Mouse (Mus musculus) hindbrain, embryonic 15.5 days (tissue): Measurements from ENCODE around the gene Phactr1. TPM values are rescaled to one million over a fixed set of nuclear protein-coding genes. Genes with fewer than 3 reads are reported as not detected.

ENCODE experiments used
- ATAC-seq: fragments of 200-750 bp; cut with Nextera tagmentation; 2 replicates; pipeline ENCODE4 v1.8.0; 2017; ENCODE audit warnings: low read depth, moderate number of reproducible peaks, moderate TSS enrichment; ENCODE audit not compliant: low FRiP score
- H3K27ac ChIP-seq: fragments of 300-500 bp; sonication (generic); replicated peaks from 2 replicates; pipeline ENCODE4 v1.5.1; 2015; ENCODE audit warnings: mild to moderate bottlenecking, inconsistent platforms
- H3K27me3 ChIP-seq: fragments of 300-500 bp; sonication (generic); 2 replicates; pipeline ENCODE4 v1.6.1; 2015; ENCODE audit warnings: control low read depth, inconsistent platforms
- H3K36me3 ChIP-seq: fragments of 300-500 bp; sonication (generic); 2 replicates; pipeline ENCODE4 v1.6.1; 2015; ENCODE audit warnings: control low read depth, inconsistent platforms
- H3K4me1 ChIP-seq: fragments of 300-500 bp; sonication (generic); replicated peaks from 2 replicates; pipeline ENCODE4 v1.6.1; 2015; ENCODE audit warnings: control low read depth, inconsistent platforms
- H3K4me2 ChIP-seq: fragments of 300-500 bp; sonication (generic); 2 replicates; pipeline ENCODE4 v1.6.1; 2015; ENCODE audit warnings: moderate library complexity, mild to moderate bottlenecking, inconsistent platforms
- H3K4me3 ChIP-seq: fragments of 300-500 bp; sonication (generic); 2 replicates; pipeline ENCODE4 v1.5.1; 2015; ENCODE audit warnings: mild to moderate bottlenecking, inconsistent platforms
- H3K9ac ChIP-seq: fragments of 300-500 bp; sonication (generic); 2 replicates; pipeline ENCODE4 v1.6.1; 2015; ENCODE audit warnings: inconsistent platforms
- H3K9me3 ChIP-seq: fragments of 300-500 bp; sonication (generic); 2 replicates; pipeline ENCODE4 v1.6.1; 2016; ENCODE audit warnings: control low read depth, inconsistent platforms
- WGBS: fragments of 180-500 bp; shearing (Covaris S2); methylation state at CpG from one replicate; pipeline ENCODE4 v1.1.7; 2015; 5-methylcytosine and 5-hydroxymethylcytosine counted together
- polyA plus RNA-seq: library from polyadenylated mRNA; unstranded; fragments of >200 nt; fragmentation: Nextera tagmentation; extraction: Ambion mirVana; gene quantifications from 2 replicates; pipeline ENCODE4 v1.2.1, GENCODE M21; 2015

The Phactr1 gene
- polyA plus RNA-seq, 1 experiment from 2014 or later = 56.0 TPM

DNA sequence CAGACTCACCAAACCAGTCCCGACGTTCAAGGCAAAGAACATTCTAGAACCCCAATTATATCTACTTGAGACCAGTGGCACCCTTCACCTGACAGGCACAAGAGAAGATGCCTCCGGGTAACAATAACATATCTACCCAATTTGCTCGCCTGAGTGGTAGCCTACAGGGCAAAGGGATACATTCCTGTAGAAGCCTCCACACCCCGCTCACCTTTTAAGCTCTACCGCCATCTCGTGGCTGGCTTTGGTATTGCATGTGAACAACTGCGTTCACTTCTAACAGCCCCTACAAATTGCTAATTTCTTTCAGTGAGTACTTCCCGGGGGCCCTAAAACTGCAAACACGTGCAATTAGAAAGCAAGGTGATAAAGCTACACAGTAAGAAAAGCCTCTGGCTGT lies 142.1 kb downstream of the Phactr1 start:
- Histone ChIP-seq H3K9me3 (no peaks in the 10 kb centered on the region), H3K27ac (no peak overlapping the region), H3K27me3 (no peaks in the 10 kb centered on the region), H3K4me2 (no peak overlapping the region), H3K4me1 (peaks cover 23% of the 10 kb centered on the region; the same call in 1 of the 2 replicates), H3K9ac (no peak overlapping the region), H3K36me3 (no peaks in the 10 kb centered on the region), H3K4me3 (no peak overlapping the region)
- peak; percentile 52 for ATAC-seq
- WGBS = 22% methylated on average over 10 of the region's 10 CpGs

DNA sequence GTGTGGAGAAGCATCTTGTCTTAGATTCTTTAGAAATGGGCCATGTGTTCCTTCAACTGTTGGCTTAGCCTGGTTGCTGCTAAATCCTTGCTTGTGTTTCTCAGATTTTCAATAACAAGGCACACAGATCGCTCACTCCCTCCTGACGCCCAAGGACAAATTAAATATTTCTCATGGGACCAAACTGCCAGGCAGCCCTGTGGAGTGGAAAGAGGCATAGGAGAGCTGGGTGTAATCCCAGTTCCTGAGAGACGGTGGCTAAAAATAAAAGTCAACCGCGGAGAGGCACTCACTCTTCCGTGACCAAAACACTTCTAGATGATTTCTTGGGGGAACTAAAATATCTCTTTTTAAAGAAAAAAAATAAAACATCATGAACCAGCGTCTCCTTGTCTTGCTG lies 143.5 kb downstream of the Phactr1 start:
- Histone ChIP-seq H3K4me3 (no peak overlapping the region), H3K4me2 (no peak overlapping the region), H3K4me1 (peaks cover 26% of the 10 kb centered on the region), H3K9me3 (no peaks in the 10 kb centered on the region), H3K9ac (no peak overlapping the region), H3K27me3 (no peaks in the 10 kb centered on the region), H3K36me3 (no peaks in the 10 kb centered on the region), H3K27ac (no peak overlapping the region)
- no peak for ATAC-seq
- 79% methylated on average over 7 of the region's 7 CpGs for WGBS

DNA sequence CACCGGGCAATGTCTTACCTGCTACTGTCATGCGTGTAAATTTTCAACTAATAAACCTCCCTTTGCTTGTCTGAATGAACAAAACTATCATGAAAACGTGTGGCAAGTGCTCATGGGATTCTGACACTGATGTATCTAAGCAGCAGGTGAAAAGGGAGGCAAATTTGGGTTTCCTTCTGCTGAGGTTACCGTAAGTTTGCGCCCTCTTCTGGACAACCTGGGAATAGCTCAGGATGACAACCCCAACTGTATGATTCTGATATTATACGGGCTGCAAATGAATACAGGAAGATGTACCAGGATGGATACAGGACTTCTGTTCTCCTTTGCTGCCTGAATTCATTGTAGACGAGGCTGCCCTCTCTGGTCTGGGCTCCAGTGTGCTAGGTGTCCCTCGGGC lies 146.2 kb downstream of the Phactr1 start:
- H3K27ac ChIP-seq = no peak overlapping the region
- no peak for ATAC-seq
- no peak overlapping the region for H3K4me2 ChIP-seq
- no peak overlapping the region for H3K9ac ChIP-seq
- H3K9me3 ChIP-seq = no peaks in the 10 kb centered on the region
- H3K27me3 ChIP-seq = no peaks in the 10 kb centered on the region
- H3K4me3 ChIP-seq = no peak overlapping the region
- 54% methylated on average over 8 of the region's 8 CpGs for WGBS
- peaks cover 16% of the 10 kb centered on the region for H3K4me1 ChIP-seq
- no peaks in the 10 kb centered on the region for H3K36me3 ChIP-seq

DNA sequence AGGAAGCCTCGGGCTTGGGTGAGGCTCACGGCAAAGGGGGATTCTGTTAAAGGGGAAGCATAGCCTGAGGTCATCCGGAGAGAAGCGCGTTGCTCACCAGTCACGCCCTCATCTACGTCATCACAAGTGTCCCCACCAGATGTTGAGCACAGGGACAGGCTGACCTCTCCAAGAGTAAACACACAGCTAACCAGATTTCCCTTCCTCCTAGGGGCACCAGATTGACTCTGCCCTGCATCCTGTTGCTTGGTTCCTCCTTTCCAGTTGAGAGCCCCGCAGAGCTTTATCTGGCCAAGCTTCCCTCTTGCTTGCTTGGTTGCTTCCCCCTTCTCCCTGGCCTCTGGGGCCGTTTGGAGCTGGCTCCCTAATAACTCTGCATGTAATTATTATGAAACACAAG lies 148.6 kb downstream of the Phactr1 start:
- Histone ChIP-seq H3K4me2 (no peak overlapping the region), H3K36me3 (no peaks in the 10 kb centered on the region), H3K4me3 (no peak overlapping the region), H3K27ac (no peak overlapping the region), H3K9me3 (no peaks in the 10 kb centered on the region), H3K27me3 (no peaks in the 10 kb centered on the region), H3K4me1 (peaks cover 7% of the 10 kb centered on the region; the same call in 1 of the 2 replicates), H3K9ac (no peak overlapping the region)
- ATAC-seq = peak; percentile 17; the same call in 1 of the 2 replicates
- WGBS = 52% methylated on average over 9 of the region's 9 CpGs

DNA sequence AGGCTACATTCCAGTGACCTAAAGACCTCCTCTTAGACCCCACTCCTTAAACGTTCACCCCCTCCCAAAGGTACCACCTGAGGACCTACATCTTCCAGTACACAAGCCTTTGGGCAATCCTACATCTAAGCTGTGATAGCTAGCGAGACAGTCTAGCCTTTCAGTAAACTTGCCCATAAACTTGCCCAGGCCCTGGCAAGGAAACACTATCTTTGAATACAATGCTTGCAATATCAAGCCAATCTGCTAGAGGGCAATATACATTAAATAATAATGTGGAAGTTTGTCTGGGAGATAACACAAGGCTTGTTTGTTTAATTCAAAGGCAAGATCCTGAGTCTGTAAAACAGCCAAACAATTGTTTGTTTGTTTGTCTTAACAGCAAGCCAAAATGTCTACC lies 155.0 kb downstream of the Phactr1 start:
- Histone ChIP-seq H3K9ac (no peak overlapping the region), H3K36me3 (no peaks in the 10 kb centered on the region), H3K27me3 (no peaks in the 10 kb centered on the region), H3K4me3 (no peak overlapping the region), H3K4me1 (peaks cover 5% of the 10 kb centered on the region; the same call in 1 of the 2 replicates), H3K27ac (no peak overlapping the region), H3K9me3 (no peaks in the 10 kb centered on the region), H3K4me2 (no peak overlapping the region)
- 56% methylated on average over 2 of the region's 2 CpGs for WGBS
- ATAC-seq = no peak

DNA sequence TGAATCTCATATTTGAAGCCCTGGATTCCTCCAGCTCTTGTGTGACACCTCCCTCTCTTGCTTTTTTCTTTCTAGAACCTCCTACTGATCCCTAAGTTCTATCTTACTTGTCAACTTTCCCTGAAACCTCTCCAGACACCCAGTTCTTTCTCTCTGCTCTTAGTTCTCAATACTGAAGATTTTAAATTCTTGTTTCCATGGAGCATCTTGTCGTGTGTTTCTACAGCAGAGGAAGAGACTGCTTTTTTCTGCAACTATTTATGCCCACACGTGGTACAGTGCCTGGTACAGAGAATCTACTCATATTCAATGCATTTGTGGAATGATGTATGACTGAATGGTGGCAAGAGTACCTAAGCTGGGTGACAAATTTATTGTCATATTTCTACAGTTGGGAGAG lies 158.9 kb downstream of the Phactr1 start:
- Histone ChIP-seq H3K4me2 (no peak overlapping the region), H3K4me3 (no peak overlapping the region), H3K4me1 (peaks cover 5% of the 10 kb centered on the region; the same call in 1 of the 2 replicates), H3K27ac (no peak overlapping the region), H3K27me3 (no peaks in the 10 kb centered on the region), H3K9ac (no peak overlapping the region), H3K36me3 (no peaks in the 10 kb centered on the region), H3K9me3 (no peaks in the 10 kb centered on the region)
- 79% methylated on average over 2 of the region's 2 CpGs for WGBS
- no peak for ATAC-seq

DNA sequence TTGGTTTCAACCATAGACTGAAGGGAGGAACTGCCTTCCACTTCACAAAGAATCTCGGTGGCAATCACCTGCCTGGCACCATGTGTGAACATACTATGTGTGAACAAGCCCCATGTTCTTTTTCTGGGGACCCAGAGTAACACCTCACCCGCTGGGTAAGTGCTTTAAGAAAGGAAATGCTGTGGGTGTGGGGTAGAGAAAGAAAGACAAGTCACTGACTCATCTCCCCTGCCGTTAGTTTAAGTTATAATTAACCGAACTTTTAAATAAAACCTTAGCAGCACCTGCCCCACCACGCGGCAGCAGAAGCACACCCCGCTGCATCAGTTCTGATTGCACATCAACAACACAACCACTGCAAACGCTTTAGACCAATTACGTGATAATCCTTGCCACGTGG lies 171.7 kb downstream of the Phactr1 start:
- H3K4me3 ChIP-seq = no peak overlapping the region
- peaks cover 19% of the 10 kb centered on the region for H3K4me1 ChIP-seq
- H3K27ac ChIP-seq = no peak overlapping the region
- 74% methylated on average over 10 of the region's 10 CpGs for WGBS
- no peak overlapping the region for H3K9ac ChIP-seq
- H3K36me3 ChIP-seq = no peaks in the 10 kb centered on the region
- H3K9me3 ChIP-seq = no peaks in the 10 kb centered on the region
- H3K27me3 ChIP-seq = no peaks in the 10 kb centered on the region
- ATAC-seq = no peak
- H3K4me2 ChIP-seq = no peak overlapping the region

DNA sequence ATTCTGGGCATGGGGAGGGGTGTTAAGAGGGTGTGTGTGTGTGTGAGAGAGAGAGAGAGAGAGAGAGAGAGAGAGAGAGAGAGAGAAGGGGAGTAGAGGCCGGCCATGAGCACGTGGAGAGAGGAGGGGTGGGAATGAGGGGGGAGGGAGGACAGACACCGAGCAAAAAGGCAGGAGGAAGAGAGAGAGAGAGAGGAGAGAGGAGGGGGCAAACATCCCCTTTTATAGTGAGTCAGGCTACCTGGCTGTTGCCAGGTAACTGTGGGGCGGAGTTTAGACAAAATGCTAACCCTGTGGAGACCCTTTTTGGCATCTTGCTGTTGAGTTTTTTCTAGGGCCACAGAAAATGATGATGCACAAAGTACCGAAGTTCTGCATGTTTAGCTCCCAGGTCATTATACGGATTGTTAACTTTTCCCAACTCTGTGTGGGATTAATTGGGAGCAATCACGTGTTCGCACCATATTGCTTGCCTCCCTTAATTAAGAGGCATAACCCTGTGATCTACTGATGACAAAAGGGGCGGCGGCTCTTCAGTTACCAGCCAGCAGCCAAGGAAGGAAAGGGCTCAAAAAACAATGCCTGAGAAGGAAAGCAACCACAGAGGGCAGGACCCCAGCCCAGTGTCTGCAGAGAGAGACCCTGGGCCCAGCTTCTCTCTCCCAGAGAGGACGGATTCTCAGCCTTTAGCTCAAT lies 173.6 kb downstream of the Phactr1 start:
- H3K9me3 ChIP-seq = no peaks in the 10 kb centered on the region
- H3K9ac ChIP-seq = no peak overlapping the region
- H3K36me3 ChIP-seq = no peaks in the 10 kb centered on the region
- H3K27ac ChIP-seq = no peak overlapping the region
- 12% methylated on average over 11 of the region's 11 CpGs for WGBS
- peaks cover 19% of the 10 kb centered on the region for H3K4me1 ChIP-seq
- H3K27me3 ChIP-seq = no peaks in the 10 kb centered on the region
- no peak for ATAC-seq
- H3K4me2 ChIP-seq = no peak overlapping the region
- no peak overlapping the region for H3K4me3 ChIP-seq

DNA sequence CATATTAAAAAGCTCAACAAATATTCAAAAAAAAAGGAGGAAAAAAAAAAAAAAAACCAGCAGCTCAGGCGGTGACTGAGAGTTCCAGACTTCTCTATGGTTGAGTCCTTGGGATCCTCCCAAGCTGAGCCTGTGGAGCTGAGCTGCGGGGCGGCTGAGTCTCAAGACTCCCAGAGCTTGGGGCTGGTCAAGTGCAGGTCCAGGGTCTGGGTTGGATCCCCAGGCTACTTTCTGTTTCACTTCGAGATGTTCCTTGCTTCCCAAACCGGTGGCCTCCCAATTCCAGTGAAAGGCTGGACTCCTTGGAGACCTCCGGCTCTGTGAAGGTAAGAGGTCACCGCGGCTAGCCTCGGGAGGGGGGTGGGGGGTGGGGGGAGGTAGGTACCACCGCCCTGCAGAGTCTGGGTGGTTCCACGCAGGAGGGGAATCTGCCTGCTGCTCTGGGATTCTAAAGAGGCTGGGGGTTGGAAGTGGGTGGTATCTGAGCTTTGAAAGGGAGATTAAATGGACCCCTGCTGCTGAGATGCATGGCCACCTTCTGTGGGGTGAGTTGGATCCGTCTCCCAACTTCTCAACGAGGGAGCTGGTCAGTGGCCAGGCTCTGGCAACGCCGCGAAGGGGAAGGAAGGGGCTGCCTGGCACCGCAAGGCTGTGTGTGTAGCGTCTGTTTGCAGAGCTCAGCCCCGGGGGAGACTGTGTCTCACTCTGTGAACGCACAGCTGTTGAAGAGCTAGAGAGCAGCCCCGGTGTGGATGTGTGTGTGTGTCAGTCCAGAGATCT lies 185.9 kb downstream of the Phactr1 start:
- WGBS = 7% methylated on average over 21 of the region's 21 CpGs
- H3K9ac ChIP-seq = peak overlapping the region; percentile 41
- no peak overlapping the region for H3K27ac ChIP-seq
- H3K4me3 ChIP-seq = peak overlapping the region; percentile 33
- peaks cover 14% of the 10 kb centered on the region for H3K4me1 ChIP-seq
- ATAC-seq = peak; percentile 75; the same call in 1 of the 2 replicates
- H3K9me3 ChIP-seq = no peaks in the 10 kb centered on the region
- no peaks in the 10 kb centered on the region for H3K27me3 ChIP-seq
- H3K4me2 ChIP-seq = peak overlapping the region; percentile 59
- no peaks in the 10 kb centered on the region for H3K36me3 ChIP-seq

DNA sequence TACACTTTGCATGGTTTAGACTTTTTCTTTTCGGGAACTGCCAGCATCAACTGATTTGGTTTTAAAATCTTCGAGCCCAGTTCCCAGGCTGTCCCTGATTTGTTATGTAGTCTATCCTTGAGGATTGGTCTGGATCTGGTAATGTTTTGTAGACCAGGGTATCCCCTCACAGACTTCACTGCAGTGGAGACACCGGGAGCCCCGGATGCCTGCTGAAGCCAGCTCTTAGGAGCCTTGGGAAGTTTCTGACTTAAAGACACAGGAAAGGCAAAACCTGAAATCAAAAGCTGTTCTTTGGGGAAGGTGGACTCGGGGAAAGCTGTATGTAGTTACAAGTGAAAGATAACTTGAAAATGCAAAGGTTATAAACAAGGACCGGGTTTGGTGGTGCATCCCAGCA lies 186.6 kb downstream of the Phactr1 start:
- Histone ChIP-seq H3K36me3 (no peaks in the 10 kb centered on the region), H3K27me3 (no peaks in the 10 kb centered on the region), H3K9ac (peak overlapping the region; percentile 41; the same call in 1 of the 2 replicates), H3K4me2 (peak overlapping the region; percentile 59), H3K4me3 (peak overlapping the region; percentile 33; the same call in 1 of the 2 replicates), H3K9me3 (no peaks in the 10 kb centered on the region), H3K27ac (no peak overlapping the region), H3K4me1 (peaks cover 14% of the 10 kb centered on the region)
- 43% methylated on average over 6 of the region's 6 CpGs for WGBS
- no peak for ATAC-seq

DNA sequence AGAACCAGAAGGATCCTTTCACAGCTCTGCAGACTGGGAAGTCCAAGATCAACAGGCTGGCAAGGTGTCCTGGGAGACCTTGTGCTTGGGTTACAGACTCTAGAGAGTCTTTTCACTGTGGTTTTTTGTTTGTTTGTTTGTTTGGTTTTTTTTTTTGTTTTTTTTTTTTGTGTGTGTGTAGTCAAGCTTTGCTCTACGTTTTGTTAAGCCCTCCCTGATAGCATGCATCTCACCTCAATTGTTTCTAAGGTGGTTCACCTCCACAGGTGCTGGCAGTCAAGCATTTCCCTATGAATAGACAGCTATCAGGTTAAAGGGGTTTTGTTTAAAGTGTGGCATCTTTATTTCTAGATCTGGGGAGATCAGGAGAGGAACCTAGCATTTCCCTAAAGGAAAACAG lies 191.7 kb downstream of the Phactr1 start:
- H3K4me3 ChIP-seq = no peak overlapping the region
- H3K36me3 ChIP-seq = no peaks in the 10 kb centered on the region
- no peaks in the 10 kb centered on the region for H3K9me3 ChIP-seq
- 39% methylated on average over 1 of the region's 1 CpGs for WGBS
- no peaks in the 10 kb centered on the region for H3K27me3 ChIP-seq
- H3K9ac ChIP-seq = no peak overlapping the region
- no peak overlapping the region for H3K4me2 ChIP-seq
- no peak for ATAC-seq
- peaks cover 3% of the 10 kb centered on the region; the same call in 1 of the 2 replicates for H3K4me1 ChIP-seq
- no peak overlapping the region for H3K27ac ChIP-seq

DNA sequence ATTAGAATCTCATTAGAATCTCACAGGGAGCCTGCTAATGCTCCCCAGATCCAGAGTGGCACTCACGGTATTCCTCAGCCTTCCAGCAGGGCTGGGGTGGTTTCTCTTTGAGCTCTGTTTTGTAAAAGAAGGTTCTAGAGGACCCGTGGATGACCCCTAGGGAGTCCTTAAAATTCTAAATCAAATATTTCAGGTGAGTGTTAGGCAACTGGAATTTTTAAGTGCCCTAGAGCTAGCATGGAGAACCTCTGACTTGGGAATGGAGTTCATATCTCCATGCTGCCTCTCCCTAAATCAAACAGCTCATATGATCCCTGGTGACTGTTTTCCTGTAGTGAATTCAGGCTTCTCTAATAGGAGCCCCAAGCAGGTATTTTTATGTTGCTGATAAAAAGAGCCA lies 197.9 kb downstream of the Phactr1 start:
- Histone ChIP-seq H3K4me3 (no peak overlapping the region), H3K4me2 (no peak overlapping the region), H3K27me3 (no peaks in the 10 kb centered on the region), H3K9ac (no peak overlapping the region), H3K9me3 (no peaks in the 10 kb centered on the region), H3K27ac (no peak overlapping the region), H3K36me3 (no peaks in the 10 kb centered on the region), H3K4me1 (no peaks in the 10 kb centered on the region)
- WGBS = 43% methylated on average over 2 of the region's 2 CpGs
- no peak for ATAC-seq
